Mouse (Mus musculus) E14TG2a.4 (cell line): ENCODE data around the gene Med20.

Experiments
- H3K27me3 ChIP-seq: 2 replicates; pipeline ENCODE4 v1.6.1; 2014; ENCODE audit warnings: low read length, control low read depth; ENCODE audit not compliant: insufficient read depth
- H3K36me3 ChIP-seq: 2 replicates; pipeline ENCODE4 v1.6.1; 2014; ENCODE audit warnings: low read length, control low read depth; ENCODE audit not compliant: insufficient read depth
- H3K4me1 ChIP-seq: replicated peaks from 2 replicates; pipeline ENCODE4 v1.6.1; 2014; ENCODE audit warnings: low read depth, low read length, control low read depth
- H3K4me3 ChIP-seq: replicated peaks from 2 replicates; pipeline ENCODE4 v1.5.1; 2014; ENCODE audit warnings: mild to moderate bottlenecking, low read length
- H3K9me3 ChIP-seq: 2 replicates; pipeline ENCODE4 v1.6.1; 2014; ENCODE audit warnings: low read length, control low read depth
- CTCF ChIP-seq: conservative IDR thresholded peaks from 2 replicates; pipeline ENCODE4 v1.5.1; 2014; ENCODE audit warnings: low read length
- NANOG ChIP-seq: IDR thresholded peaks from 2 replicates; pipeline ENCODE4 v1.6.1; 2014; ENCODE audit warnings: borderline replicate concordance, low read length, mixed read lengths
- POU5F1 ChIP-seq: IDR thresholded peaks from 2 replicates; pipeline ENCODE4 v1.6.1; 2014; ENCODE audit warnings: low read length, borderline replicate concordance

Med20 gene

DNA sequence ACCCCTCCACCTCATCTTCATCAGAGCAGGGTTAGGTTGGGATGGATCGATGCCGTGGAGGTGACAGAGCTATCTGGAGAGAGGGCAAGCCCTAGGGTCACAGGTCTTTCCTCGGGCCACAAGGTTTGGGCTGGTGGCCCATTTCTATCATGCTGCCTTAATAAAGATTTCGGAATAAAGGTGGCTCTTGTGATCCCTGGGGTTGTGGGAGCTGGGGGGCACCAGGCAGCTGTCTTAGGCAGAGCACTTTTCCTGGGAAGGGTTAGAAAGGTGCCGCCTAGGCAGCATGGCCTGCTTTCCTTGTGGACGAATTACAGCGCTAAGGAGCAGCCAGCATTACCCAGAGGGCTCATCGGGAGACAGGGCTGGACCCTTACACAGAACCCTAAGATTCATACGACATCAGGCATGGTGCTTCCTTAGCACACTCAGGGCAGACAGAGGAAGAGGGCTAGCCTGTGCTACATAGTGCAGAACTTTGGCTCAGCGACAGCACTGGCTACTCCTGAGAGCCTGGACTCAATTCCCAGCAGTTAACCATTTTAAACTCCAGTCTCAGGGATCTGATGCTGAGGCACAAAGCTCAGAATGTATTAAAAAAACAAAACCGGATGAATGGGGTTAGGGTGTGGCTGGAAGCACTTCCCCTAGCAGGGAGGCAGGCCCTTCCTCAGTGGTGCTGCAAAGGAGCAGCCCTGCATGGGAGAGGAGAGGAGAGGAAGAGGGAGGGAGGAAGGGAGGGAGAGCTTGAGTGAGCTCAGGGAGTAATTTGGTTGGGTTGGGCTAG is 11.7 kb upstream of the Med20 start:
- H3K9me3 ChIP-seq, result no peaks in the 10 kb centered on the region
- H3K4me1 ChIP-seq, result peaks cover 90% of the 10 kb centered on the region
- H3K27me3 ChIP-seq, result no peaks in the 10 kb centered on the region
- H3K36me3 ChIP-seq, result peaks cover 86% of the 10 kb centered on the region
- TF ChIP-seq NANOG, result no peak
- no peak for TF ChIP-seq CTCF
- no peak for TF ChIP-seq POU5F1
- H3K4me3 ChIP-seq, result no peak overlapping the region; the same call in 1 of the 2 replicates

DNA sequence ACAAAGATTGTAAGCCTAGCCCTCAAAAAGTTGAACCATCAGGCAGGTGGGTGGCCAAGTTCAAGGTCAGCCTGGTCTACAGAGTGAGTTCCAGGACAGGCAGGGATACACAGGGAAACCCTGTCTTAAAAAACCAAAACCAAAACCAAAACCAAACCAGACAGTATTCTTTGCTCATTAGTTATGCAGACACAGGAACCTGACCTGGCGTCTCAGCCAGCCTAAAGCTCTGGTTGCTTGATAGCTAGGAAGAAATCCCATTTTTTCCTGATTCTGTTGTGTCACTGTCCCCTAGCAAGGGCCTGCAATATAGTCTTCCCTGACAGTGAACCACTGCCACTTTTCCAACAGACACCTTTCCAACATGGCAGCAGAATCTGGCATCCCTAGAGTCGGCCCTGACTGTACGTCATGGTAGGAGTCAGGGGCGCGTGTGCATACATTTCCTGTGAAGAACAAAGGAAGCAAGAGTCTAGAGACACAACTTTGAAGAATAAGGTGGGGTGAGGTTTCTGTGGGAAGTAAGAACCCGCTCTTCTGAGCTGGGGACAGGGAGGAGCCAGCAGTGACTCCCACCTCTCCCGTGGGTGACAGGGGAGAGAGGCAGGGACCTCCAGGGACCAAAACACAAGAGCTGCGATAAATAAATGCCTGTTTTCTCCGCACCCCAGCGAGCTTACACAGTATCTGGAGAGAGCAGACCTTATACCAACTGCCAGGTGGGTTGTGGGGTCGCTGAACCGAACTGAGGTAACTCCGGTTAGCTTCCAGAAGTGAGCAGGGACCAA is 10.6 kb upstream of the Med20 start:
- H3K9me3 ChIP-seq, result no peaks in the 10 kb centered on the region
- TF ChIP-seq CTCF (no peak), NANOG (no peak), POU5F1 (no peak)
- H3K4me3 ChIP-seq, result peak overlapping the region; percentile 46
- peaks cover 97% of the 10 kb centered on the region for H3K36me3 ChIP-seq
- H3K27me3 ChIP-seq, result no peaks in the 10 kb centered on the region
- peaks cover 92% of the 10 kb centered on the region for H3K4me1 ChIP-seq

DNA sequence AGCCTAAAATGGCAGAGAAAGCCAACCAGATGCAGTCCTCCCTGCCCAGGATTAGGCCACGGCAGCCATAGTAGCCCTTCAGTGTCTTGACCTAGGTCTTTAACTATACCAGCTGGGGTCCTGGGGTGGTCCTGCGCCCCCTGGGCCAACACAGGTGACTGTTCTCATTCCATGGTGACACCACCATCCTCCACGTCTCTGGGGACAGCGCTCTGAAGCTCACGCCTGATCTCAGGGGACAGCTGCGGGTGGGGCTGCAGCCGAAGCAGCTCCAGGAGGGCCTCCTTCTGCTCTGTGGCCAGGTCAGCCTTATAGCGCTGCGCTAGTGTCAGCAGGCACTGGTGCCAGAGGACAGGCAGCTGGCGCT is 10.0 kb upstream of the Med20 start:
- peaks cover 97% of the 10 kb centered on the region for H3K36me3 ChIP-seq
- no peaks in the 10 kb centered on the region for H3K27me3 ChIP-seq
- no peak for TF ChIP-seq CTCF
- TF ChIP-seq POU5F1, result no peak
- no peak for TF ChIP-seq NANOG
- H3K4me3 ChIP-seq, result peak overlapping the region; percentile 46
- H3K4me1 ChIP-seq, result peaks cover 91% of the 10 kb centered on the region
- H3K9me3 ChIP-seq, result no peaks in the 10 kb centered on the region

DNA sequence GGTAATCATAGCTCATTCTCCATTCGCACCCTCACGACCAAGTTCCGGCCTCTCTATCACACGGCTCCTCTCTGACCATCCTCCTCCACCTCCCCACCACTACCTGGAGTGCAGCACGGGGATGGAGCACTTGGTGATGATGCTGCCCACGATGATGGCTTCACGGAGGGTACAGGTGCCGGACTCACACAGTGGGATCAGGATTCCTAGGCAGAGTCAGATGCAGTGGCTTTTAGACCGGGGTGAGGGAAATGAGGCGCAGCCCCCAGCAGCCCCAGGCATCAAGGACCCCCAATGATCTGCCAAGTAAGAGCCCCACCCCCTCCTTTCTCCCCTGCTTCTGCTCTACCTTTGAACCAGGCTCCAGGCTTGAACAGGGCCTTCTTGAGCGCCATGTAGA is 9.1 kb upstream of the Med20 start:
- TF ChIP-seq NANOG (no peak), CTCF (no peak), POU5F1 (no peak)
- H3K4me1 ChIP-seq, result peaks cover 91% of the 10 kb centered on the region

DNA sequence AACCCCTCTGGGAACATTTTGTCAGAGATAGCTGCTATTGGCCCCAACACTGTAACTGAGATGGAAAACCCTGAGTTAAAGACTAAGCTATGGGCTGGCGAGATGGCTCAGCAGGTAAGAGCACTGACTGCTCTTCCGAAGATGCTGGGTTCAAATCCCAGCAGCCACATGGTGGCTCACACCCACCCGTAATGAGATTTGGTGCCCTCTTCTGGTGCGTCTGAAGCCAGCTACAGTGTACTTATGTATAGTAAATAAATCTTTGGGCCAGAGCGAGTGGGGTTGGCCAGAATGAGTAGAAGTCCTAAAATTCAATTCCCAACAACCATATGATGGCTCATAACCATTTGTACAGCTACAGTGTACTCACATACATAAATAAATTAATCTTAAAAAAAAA is 5.2 kb upstream of the Med20 start:
- H3K27me3 ChIP-seq, result no peaks in the 10 kb centered on the region
- TF ChIP-seq NANOG, result no peak
- TF ChIP-seq CTCF, result peak; percentile 15
- no peak for TF ChIP-seq POU5F1
- H3K9me3 ChIP-seq, result no peaks in the 10 kb centered on the region
- H3K36me3 ChIP-seq, result peaks cover 87% of the 10 kb centered on the region
- peaks cover 84% of the 10 kb centered on the region for H3K4me1 ChIP-seq
- no peak overlapping the region for H3K4me3 ChIP-seq

More for the DNA sequence above, 9.1 kb upstream of the Med20 start:
- no peaks in the 10 kb centered on the region for H3K9me3 ChIP-seq
- peaks cover 97% of the 10 kb centered on the region for H3K36me3 ChIP-seq
- H3K27me3 ChIP-seq, result no peaks in the 10 kb centered on the region
- H3K4me3 ChIP-seq, result peak overlapping the region; percentile 46

DNA sequence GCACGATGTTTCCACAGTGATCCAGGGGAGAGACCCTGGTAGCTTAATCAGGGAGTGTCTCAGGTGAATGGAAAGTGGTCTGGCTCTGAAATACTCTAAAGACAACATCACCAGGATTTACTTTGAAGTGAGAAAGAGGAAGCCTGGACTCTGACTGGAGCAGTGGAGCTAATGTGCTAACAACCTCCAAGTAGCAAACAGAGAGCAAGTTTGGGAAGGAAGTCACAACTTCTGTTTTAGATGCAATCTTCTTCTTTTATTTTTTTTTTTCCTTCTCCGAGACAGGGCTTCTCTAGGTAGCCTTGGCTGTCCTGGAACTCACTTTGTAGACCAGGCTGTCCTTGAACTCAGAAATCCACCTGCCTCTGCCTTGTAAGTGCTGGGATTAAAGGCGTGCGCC is 2.2 kb upstream of the Med20 start:
- H3K4me3 ChIP-seq, result 0 out of 2 replicates have a peak overlapping the region, but pooled peaks have one; percentile 98
- peaks cover 77% of the 10 kb centered on the region for H3K36me3 ChIP-seq
- no peaks in the 10 kb centered on the region for H3K27me3 ChIP-seq
- peaks cover 77% of the 10 kb centered on the region for H3K4me1 ChIP-seq
- no peak for TF ChIP-seq POU5F1
- no peak for TF ChIP-seq NANOG
- no peak for TF ChIP-seq CTCF
- H3K9me3 ChIP-seq, result no peaks in the 10 kb centered on the region

DNA sequence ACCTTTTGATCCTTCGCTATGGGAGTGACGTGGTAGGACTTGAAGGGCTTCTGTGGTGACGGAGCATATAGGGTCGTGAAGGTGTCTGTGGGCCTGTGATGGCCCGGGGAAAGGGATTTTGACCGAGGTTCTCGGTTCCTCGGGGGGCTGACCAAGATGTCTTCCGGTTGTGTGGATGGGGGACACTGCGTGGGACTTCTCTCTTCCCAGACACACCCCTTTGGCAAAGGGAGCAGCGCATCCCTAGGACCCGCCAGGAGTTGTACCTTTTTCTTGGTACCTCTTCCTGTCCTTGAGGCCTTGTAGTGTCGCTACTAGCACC is 240 bp downstream of the Med20 start:
- Histone ChIP-seq H3K4me3 (peak overlapping the region; percentile 98), H3K9me3 (no peaks in the 10 kb centered on the region), H3K27me3 (no peaks in the 10 kb centered on the region), H3K36me3 (peaks cover 77% of the 10 kb centered on the region), H3K4me1 (peaks cover 67% of the 10 kb centered on the region)
- TF ChIP-seq POU5F1, result no peak
- no peak for TF ChIP-seq NANOG
- TF ChIP-seq CTCF, result no peak

DNA sequence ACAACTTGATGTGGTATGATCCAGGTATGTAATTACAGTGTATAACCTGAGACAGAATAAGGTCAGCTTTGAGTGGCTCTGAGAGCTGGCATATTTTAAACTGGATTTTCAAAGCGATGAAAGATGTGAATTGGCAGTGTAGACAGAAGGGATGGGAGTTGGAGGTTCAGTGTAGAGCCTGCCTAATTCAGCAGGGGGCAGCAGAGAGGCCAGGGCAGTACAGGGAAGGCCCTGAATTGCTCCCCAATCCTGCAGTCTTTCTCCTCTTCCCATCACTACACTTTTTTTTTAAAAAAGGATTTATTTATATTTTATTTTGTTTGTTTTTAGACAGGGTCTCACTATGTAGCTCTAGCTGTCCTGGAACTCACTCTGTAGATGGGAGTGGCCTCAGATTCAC is 2.6 kb downstream of the Med20 start:
- TF ChIP-seq CTCF (peak; percentile 84), POU5F1 (no peak)
- H3K4me1 ChIP-seq, result peaks cover 55% of the 10 kb centered on the region
- no peaks in the 10 kb centered on the region for H3K9me3 ChIP-seq
- H3K4me3 ChIP-seq, result no peak overlapping the region
- H3K36me3 ChIP-seq, result peaks cover 76% of the 10 kb centered on the region
- no peaks in the 10 kb centered on the region for H3K27me3 ChIP-seq
